Mouse (Mus musculus): ENCODE data around the gene Fadd. TPM values are rescaled to one million over a fixed set of nuclear protein-coding genes. Genes with fewer than 3 reads are reported as not detected.

Fadd gene
- total RNA-seq (2021): 1 to 10 TPM; 3.1 to 3.9 TPM
- long read RNA-seq, experiment 1, transcript Fadd-201 (2 exons, 3,903 nt): major isoform, 6 of 6 reads
- long read RNA-seq, experiment 1, partial matches to known transcripts: 0 of 6 reads
- long read RNA-seq, experiment 1, other reads (novel, unspliced or antisense): 0 of 6 reads
- long read RNA-seq, experiment 2, transcript Fadd-201 (2 exons, 3,903 nt): major isoform, 6 of 7 reads
- long read RNA-seq, experiment 2, partial matches to known transcripts: 0 of 7 reads
- long read RNA-seq, experiment 2, other reads (novel, unspliced or antisense): 1 of 7 reads

GRCm38 (mm10) chr7:144582284-144582980 is at the start of gene Fadd:
Gene Fadd (minus strand): TSS chr7:144582463.
- intact Hi-C loops (cut with DNase I; ENCODE audit: low total_unique reads): no loop called here

DNA sequence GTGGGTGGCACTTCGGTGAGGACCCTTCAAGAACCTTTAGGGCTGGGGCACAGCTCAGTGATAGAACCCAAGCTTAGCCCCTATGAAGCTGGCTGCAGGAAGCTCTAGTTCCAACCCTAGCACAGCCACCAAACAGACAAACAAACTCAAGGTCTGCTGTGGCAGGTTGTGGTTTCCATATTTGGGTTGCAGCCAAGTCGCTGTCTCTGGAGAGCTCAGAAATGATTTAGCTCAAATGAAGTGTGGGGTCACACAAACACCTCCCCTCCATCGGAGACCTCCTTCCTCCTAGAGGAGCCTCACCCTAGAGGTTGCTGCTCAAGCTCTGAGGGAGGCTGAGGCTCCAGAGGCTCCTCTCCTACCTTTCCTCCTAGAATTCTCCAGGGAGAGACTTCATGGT is 48.4 kb upstream of the Fadd start:
- DNase-seq: no peak
- intact Hi-C loops (cut with DNase I; ENCODE audit: low total_unique reads): no loop called here

More at GRCm38 (mm10) chr7:144582284-144582980, at the start of gene Fadd:
- DNase-seq: peak; percentile 95

DNA sequence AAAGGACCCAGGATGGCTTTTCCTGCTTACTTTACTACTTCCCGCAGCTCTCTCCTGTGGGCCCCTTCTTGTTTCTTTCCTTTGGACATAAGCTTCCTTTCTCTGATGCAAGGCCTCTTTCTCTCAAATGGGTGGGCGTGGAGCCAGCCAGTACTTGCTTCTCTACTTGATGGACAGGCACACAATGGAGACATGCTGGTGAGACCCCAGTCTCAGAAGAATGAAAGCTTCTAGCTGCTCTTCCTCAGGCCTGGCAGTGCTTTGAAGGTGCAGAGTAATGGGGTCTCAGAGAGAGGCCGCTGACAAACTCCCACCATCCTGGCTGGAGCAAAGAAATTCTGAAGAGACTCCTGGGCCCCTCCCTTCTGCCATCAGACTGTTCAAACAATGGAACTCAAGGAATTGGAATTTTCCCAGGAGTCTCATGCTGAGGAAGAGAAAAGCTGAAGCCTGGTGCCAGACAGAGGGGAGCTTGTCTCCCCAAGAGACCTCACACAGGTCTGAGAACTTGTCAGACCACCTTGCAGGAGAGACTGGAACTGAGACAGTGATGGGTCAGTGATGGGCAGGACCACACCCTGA is 46.2 kb upstream of the Fadd start:
- intact Hi-C loops (cut with DNase I; ENCODE audit: low total_unique reads): no loop called here

DNA sequence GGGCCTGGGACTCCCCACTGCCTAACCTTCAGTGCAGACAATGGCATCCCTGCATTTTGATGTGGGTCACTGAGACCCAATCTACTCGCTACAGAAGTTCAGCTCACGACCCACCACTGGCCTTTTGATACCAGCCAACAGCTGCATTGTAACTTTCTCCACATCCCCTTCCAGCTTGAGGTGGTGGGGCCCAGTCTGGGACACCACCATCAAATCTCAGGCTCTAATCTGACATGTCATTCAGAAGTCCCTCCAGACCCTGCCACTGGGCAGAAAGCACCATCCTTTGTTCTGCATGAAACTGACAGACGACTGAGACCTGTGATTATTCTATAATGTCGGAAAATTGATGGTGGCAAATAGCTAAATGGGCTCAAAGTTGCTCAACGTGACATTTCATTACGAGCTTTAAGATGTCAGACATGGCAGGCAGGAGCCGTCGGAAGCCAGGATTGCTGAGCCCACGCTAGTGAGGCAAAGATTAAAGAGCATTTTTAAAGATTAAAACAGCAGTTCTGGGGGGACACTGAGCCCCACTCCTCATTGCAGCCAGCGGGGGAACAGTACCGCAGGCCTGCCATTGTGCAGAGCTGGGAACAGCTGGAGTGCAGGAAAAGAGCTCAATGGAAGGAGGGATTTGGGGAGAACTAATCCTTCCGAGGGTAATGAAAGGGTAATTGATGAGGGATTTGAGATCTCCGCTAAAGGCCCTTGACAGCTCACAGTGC is 45.5 kb upstream of the Fadd start:
- no peak for DNase-seq
- intact Hi-C loops (cut with DNase I; ENCODE audit: low total_unique reads): no loop called here

More for the DNA sequence above, 46.2 kb upstream of the Fadd start:
- no peak for DNase-seq

GRCm38 (mm10) chr7:144626042-144626441 is 43.8 kb upstream of the Fadd start:
- DNase-seq: no peak
- intact Hi-C loops (cut with DNase I; ENCODE audit: low total_unique reads): no loop called here

- intact Hi-C loops (cut with DNase I; ENCODE audit: low total_unique reads): no loop called here
- DNase-seq: peak; percentile 18
Measured at GRCm38 (mm10) chr7:144620721-144621681, 38.7 kb upstream of the Fadd start.

- intact Hi-C loops (cut with DNase I; ENCODE audit: low total_unique reads): no loop called here
Measured at GRCm38 (mm10) chr7:144620315-144620714, 38.1 kb upstream of the Fadd start.

GRCm38 (mm10) chr7:144615343-144615742 is 33.1 kb upstream of the Fadd start:
- intact Hi-C loops (cut with DNase I; ENCODE audit: low total_unique reads): no loop called here
- no peak for DNase-seq

More at GRCm38 (mm10) chr7:144620315-144620714, 38.1 kb upstream of the Fadd start:
- DNase-seq: no peak

DNA sequence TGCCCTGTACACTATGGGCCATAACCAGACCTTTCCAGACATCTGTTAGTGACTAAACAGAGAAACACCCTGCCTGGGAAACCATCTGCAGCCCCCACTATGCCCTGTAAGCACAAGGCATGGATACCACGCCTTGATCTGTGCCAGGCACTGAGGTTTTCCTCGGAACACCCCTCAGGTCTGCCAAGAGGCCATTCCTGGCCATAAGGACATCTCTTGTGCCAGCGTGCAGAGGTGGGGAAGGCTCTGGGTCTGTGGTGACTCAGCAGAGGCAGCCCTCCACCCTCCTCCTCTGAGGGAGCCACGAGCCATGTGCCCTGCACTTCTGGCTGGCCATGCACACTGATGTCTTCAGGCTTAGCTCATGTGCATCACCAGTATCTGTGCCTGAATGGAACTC is 30.6 kb upstream of the Fadd start:
- intact Hi-C loops (cut with DNase I; ENCODE audit: low total_unique reads): no loop called here

GRCm38 (mm10) chr7:144612351-144612750 is 30.1 kb upstream of the Fadd start:
- DNase-seq: no peak
- intact Hi-C loops (cut with DNase I; ENCODE audit: low total_unique reads): no loop called here

More for the DNA sequence above, 30.6 kb upstream of the Fadd start:
- no peak for DNase-seq

DNA sequence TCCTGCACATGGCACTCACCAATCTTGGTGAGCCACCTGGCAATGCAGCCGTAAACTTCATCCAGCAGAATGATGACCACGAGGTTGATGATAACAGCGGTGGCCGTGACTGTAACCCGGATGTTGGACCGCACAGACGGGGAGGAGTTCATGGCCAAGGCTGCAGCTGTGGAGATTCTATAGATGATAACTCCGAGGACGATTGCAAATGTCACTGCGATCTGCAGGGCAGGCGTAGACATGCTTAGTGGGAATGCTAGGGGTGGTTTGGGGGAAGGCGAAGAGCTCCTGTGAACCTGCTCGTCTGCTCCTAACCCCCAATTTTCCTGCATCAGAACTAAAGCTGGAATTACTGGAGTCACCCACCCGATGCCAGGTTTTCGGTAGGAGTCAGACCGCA is 29.3 kb upstream of the Fadd start:
- intact Hi-C loops (cut with DNase I; ENCODE audit: low total_unique reads): no loop called here
- DNase-seq: no peak

GRCm38 (mm10) chr7:144609568-144609967 is 27.3 kb upstream of the Fadd start:
- DNase-seq: no peak
- intact Hi-C loops (cut with DNase I; ENCODE audit: low total_unique reads): no loop called here

DNA sequence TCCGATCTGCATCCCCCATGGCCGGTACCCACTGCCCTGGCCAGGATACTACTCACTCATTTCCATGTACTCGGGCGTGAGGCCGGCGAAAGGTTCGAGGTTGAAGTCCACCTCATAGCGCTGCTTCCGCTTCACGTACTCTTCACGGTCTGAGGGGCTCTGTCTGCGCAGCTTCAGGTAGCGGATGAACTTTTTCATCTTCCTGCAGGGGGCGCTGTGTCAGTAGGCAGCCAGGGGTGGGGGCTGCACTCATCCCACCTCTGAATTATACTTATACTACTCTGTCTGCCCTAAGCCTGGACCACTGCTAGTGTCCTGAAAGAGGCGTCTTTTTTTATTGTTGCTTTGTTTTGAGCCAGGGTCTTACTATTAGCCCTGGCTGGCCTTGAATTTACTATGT is 25.6 kb upstream of the Fadd start:
- DNase-seq: no peak

GRCm38 (mm10) chr7:144604735-144605134 is 22.5 kb upstream of the Fadd start:
- intact Hi-C loops (cut with DNase I; ENCODE audit: low total_unique reads): no loop called here
- DNase-seq: no peak

More for the DNA sequence above, 25.6 kb upstream of the Fadd start:
- intact Hi-C loops (cut with DNase I; ENCODE audit: low total_unique reads): no loop called here

DNA sequence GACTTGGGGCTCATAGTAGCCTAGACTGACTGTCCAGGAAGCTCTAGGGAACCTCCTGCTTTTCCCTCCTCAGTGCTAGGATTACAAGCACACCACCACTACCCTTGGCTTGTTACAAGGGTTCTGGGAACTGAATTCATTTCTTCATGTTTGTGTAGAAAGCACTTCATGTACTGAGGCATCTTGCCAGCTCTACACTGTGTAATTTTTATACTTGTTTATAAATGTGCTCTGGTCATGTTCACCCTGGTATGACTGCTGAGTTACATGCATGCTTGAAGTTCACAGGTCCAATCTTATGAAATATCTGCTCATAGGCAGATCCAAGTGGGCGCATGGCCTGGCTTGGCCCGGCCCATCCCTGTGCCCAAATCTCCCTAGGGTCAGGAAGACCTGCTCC is 22.0 kb upstream of the Fadd start:
- intact Hi-C loops (cut with DNase I; ENCODE audit: low total_unique reads): no loop called here
- DNase-seq: no peak

DNA sequence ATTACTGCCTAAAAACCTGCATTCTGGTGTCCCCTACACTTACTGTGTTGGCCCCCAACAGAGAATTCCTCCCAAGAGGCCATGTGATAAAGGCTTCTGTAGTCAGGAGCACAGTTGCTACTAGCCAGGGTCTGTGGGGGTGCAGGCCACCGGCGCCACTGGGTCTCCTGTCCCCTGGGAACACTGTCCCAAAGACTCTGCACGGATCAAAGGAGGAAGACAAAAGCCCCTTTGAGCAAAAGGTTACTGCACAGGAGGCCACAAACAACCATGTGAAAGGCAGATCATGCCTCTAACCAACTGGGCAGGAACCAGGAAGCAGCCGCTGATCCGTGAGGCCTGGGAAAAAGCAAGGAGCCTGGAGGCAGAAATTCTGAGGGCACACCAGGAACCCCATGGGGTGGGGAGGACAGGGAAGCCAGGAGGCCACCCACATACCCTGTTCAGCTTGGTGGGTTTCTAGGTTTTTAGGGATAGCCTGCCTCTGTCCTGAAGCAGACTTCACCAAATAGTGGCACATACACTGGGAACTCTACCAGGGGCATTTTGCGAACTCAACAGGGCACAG is 18.2 kb upstream of the Fadd start:
- intact Hi-C loops (cut with DNase I; ENCODE audit: low total_unique reads): no loop called here
- no peak for DNase-seq

GRCm38 (mm10) chr7:144589508-144589907 is 7.2 kb upstream of the Fadd start:
- no peak for DNase-seq
- intact Hi-C loops (cut with DNase I; ENCODE audit: low total_unique reads): no loop called here

- intact Hi-C loops (cut with DNase I; ENCODE audit: low total_unique reads): loop anchor here (2.0 kb wide), 1 partner anchor 188 kb away; no protein-coding TSS in a partner anchor
- no peak for DNase-seq
Measured at GRCm38 (mm10) chr7:144587291-144587690, 5.0 kb upstream of the Fadd start.
